Mouse (Mus musculus): ENCODE results near the gene Stat5b. TPM values are rescaled to one million over a fixed set of nuclear protein-coding genes. Genes with fewer than 3 reads are reported as not detected.
A peak's percentile ranks its signal among the peaks of the same experiment; 100 is the strongest.

The Stat5b gene
- total RNA-seq, 1 experiment from 2014 or later: 123 TPM

DNA sequence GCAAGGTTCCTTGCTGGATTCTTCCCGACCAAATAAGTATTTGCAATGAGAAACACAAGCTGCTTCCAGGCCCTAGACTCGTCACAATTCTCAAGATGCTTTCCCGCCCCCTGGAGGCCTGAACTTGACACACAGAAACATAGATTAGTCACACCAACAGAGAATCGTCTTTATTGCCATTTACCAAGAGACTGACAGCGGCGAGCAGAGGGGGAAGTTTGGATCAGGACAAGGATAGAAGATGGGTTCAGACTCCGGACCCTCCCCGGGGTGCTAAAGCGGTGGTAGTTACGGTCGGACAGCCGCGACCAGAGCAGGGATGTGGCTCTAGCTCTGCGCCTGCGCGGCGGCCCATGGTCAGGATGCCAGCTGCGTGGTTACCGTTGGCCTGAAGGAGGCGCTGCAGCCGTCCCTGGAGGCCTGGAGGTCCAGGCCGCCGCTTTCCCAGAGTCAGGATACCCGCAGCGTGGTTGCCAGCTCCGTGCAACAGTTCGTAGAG lies 88.9 kb downstream of the Stat5b start:
- DNase-seq: peak; percentile 91

DNA sequence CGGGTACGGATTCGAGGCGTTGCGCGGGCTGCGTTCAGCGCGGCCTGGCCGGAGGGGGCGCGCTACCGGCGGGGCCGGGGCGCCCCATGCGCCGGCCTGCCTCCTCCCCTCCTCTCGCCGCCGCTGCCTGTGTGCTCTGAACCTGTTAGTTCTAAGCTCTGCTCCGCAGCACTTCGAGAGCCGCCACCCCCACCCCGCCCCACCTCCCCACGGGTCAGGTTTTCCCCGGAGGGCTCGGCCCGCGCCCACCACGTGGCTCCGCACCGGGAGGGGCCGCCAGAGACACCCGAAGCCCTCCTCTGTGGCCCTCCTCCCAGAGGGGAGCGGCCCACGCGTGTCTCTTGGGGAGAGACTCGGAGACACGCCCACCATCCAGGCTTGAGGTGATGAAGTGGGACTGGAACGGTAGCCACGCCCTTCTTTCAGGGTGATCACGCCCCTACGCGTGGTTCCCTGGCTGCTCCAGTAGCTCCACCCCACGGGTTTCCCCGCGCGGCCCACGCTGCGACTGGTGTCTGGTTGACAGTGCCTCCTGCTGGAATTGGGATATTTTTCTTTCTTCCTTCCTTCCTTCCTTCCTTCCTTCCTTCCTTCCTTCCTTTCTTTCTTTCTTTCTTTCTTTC lies 90.8 kb downstream of the Stat5b start, which contains the start of gene Kcnh4:
TSS of gene Kcnh4 (minus strand) at position 332 of the 623 bp plus-strand sequence.
- DNase-seq: peak; percentile 52

DNA sequence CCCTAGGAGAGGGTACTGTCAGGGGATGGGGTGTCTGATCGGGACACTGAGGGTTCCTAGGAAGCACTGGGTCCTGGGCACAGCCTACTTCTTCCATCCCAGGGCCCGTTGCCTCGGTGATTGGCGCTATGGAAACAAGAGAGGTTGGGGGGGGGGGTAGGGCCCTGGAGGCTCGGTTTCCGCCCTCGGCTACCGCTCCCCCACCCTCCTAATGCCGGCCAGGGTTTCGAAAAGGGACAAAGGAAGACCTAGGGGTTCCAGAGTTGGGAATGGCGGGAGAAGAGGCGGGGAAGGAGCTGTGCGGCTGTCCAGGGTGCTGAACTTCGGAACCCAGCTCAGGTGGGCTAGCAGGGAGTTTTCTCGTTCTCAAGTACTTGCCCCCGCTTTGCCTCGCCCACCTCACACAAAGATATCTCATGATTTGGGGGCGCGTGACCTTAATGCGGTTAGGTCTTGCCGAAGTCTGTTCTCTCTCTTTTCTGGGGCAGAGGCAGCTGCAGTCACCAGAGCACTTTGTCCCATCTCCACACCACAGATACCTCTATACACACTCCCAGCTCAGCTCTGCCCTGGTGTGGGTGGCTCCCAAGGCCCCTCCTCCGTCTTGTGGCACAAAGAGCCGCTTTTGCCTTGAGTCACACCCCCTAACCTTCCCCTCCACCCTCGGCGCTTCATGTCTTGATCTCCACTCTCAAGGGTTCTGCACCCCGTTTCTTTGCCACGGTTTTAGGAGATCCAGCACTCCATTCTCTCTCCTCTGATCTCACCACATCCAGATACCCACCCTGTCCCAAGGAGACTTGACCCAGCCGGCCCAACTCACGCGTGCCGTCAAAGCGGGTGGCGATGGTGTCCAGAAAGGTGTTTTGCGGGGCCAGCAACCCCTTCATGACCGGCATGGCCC lies 91.6 kb downstream of the Stat5b start:
- DNase-seq: peak; percentile 66

DNA sequence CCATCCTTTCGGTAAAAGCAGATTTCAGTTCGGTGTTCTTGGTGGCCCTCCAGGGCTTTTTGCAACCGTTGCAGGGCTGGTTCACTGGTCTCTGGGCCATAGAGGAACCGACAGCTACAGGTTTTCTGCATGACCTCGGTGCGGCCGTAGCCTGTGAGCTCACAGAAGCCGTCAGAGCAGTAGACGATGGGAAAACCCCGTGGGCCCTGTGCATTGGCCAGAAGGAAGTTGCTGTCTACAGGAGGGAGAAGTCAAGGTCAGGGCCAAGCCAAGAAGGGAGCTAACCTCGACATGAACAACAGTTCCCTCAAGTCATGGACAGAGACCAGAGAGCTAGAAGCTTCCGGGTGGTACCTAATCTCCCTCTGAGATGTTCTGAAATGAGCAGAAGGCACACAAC lies 93.0 kb downstream of the Stat5b start:
- no peak for DNase-seq

DNA sequence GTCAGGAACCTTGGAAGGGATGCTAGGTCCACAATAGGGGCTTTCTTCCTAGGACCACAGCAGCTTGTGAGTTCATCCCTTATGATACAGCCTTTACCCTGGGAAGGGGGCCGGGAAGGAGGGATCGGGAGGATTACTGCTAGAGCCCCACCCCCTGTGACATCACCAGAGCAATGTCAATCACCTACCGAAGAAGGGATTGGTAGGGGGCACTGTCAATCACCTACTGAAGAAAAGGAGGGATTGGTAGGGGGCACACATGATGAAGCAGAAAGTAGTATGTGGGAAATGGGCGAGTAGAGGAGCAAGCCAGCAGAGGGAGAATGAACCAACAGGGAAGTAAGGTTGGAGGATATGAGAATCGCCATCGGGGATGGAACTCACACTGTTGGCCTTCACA lies 94.0 kb downstream of the Stat5b start:
- DNase-seq: no peak

DNA sequence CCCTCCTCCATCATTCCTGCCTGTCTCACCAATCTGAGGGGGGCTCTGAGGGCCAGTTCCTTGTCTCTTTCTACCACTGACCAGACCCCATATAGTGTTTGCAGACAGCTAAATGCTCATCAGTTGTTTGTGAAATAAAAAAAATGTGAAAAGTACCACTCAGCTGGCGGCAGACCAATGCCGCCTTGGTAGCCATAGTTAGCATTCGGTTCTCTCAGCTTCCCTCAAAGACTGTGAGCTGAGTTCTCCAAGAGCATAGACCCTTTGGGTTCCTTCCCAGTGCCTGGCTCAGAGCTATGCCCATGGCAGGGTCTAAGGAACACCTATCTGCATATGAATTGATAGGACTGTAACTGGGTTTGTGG lies 95.8 kb downstream of the Stat5b start:
- DNase-seq: no peak

DNA sequence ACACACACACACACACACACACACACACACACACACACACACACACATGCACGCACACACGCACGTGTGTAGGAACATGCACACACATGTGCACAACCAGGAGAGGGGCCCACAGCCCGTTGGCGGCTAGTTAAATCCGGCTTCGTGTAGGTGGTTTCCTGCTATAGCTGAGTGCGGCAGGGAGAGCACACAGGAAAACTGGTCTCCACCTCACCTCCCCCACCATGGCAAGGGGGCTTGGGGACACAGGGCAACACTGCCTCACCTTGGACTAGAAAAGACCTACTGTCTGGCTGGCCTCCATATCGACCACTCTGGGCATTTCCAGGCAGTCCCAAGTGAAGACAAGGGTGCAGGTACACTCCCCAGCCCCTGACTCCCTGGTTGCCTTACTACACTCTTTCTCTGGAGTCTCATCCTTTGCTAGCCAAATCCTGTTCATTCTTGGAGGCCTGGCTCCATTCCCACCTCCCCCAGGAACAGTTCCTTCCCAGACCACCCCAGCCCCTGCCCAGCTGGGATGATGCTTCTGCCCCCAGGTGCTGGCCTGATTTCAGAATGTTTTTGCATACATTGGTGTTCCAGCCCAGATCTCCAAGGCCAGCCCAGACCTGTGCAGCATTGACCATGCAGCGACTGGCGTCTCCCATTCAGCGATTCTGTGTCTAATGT lies 96.4 kb downstream of the Stat5b start:
- DNase-seq: no peak

DNA sequence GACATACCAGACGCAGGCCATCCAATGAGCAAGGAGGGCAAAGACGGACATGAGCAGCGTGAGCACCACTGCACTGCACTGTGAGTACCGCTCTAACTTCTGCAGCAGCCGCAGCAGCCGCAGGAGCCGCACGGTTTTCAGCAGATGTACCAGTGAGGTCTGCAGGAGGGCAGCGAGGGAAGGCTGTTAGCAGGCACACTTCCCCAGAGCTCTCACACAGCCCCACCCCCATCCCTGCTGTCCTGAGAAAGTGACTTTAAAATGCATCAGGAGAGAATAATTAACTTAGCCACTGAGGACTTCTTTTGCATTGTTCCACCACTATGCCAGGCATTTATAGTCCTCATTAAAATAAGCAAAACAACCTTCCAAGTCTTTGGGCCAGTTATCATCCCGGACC lies 98.2 kb downstream of the Stat5b start:
- no peak for DNase-seq

DNA sequence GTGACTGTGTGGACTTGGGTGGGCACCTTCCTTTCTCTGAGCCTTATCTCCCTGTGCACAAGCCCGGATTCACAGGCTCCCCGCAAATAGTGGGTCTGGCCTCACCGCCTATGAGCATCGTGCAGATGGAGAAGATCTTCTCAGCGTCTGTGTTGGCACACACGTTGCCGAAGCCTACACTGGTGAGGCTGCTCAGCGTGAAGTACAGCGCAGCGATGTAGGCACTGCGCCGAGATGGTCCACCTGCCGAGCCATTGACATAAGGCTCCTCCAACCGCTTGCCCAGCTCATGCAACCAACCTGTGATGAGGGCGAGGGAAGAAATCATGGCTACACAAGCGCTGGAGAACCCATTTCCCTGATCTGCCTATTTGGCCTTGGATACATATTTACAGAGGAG lies 100.4 kb downstream of the Stat5b start:
- DNase-seq: no peak

DNA sequence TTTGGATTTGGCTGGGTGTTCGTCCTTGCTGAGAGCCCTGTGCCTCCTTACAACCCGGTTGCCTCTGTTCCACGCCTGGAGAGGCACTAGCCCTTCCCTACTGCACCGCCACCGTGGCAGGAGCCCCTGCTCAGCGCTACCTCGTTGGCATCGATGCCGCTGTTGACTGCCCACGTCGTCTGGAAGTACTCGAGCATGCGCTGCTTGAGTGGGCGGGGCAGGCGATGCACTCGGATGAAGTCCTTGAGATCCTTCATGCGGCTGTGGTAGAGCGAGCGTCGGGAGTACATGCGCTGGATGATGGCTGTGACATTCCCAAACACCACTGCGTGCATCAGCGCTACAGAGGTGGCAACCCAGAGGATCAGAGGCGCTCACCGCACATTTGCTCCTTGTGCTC lies 101.1 kb downstream of the Stat5b start:
- peak; percentile 46 for DNase-seq

DNA sequence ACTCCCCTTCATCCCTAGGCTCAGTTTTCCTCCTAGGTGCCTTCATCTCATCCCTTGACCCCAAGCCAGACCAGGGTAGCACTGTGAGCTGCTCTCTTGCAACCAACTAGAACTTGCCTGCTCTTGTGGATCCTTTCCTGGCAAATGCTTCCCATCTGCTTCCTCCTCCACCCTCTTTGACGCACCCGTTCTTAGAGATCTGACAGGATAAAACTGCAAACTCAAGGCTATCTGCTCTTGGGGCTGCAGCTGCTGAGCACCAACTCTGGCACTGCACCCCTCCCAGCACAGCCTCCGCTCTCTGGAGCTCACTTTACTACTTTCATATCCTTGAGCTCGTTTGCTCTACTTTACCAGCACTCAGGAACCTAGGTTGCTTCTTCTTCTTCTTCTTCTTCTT lies 101.9 kb downstream of the Stat5b start:
- no peak for DNase-seq

DNA sequence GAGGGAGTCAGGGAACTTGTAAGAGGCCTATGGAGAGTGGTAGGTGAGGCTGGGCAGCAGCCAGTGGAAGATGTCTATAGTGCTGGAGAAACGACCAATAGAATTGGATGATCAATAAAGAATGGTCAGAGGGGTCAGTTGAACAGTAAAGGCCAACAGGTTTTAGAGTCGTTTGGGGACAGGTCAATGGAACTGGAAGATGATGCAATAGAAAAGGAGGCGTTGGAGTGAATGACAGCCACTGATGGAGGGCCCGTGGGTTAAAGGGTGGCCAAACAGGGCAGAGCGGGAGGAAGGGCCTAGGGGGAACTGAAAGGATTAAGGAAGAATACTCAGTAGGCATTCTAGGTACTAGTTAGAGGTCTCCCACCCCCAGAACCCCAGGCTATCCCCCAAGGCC lies 103.4 kb downstream of the Stat5b start:
- no peak for DNase-seq

DNA sequence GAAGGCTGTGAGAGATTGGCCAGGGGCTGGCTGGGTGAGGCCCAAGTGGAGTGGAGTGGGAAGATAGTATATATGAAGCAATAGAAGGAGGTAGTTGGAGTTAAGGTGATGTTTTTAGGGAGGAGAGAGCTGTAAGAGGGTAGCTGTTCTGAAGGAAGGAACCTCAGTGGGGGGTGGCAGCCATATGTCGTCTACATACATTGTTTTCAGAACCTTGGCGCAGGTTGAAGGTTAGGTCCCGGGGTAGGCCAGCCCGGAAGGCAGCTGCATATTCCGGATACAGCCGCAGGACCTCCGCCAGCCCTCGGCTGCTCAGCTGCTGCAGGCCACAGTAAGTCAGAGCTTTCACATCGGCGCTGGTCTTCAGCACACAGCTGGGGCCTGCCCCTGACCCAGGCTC lies 104.0 kb downstream of the Stat5b start:
- no peak for DNase-seq

DNA sequence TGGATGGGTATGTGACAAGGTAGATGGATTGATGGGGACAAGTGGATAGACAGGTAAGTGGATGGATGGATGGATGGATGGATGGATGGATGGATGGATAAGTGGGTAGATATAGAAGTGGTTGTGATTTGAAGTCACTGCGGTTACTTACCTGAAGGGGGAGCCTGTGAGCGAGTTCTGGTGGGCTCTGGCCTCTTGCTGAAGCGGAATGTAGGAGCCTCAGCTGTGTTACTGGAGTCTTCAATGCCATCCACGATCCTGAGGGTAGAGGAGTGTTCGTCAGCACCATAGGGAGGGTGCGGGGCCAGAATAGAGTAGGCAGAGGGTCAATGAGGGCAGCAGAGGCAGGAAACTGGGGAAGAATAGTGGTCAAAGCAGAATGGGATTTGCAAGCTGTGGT lies 105.4 kb downstream of the Stat5b start:
- peak; percentile 42 for DNase-seq

DNA sequence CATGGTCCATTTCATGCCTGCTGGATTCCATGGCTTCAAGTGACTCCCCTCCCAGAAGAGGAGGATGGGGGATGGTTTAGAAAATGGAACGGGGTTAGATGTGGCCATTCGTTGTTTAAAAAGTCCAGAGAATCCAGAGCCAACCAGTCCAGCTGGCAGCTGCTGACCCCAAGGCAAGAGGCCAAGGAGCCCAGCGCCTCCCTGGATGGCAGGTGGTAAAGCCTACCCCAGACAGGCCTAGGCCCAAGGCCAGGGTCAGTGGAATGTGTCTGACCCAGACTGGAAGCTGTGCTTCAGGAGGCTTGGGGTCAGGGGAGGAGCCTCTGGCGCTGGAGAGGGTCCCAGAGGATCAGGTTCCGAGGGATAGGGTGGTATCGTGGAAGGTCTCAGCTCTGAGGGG lies 109.2 kb downstream of the Stat5b start:
- peak; percentile 37 for DNase-seq

DNA sequence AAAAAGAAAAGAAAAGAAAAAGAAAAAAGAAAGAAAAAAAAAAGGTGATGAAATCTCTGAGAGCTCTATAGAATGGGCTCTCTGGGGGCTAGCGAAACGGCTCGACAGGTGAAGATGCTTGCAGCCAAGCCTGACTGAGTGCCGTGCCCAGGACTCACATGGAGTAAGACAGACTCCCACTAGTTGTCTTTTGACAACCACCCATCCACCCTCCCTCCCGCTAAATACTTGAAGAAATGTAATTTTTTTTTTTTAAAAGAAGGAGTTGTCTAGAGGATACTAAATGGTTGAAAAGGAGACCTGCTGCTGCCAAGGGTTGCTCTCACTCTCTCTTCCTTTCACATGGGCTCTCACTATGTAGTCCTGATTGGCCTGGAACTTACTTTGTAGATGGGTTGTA lies 111.8 kb downstream of the Stat5b start:
- DNase-seq: no peak

DNA sequence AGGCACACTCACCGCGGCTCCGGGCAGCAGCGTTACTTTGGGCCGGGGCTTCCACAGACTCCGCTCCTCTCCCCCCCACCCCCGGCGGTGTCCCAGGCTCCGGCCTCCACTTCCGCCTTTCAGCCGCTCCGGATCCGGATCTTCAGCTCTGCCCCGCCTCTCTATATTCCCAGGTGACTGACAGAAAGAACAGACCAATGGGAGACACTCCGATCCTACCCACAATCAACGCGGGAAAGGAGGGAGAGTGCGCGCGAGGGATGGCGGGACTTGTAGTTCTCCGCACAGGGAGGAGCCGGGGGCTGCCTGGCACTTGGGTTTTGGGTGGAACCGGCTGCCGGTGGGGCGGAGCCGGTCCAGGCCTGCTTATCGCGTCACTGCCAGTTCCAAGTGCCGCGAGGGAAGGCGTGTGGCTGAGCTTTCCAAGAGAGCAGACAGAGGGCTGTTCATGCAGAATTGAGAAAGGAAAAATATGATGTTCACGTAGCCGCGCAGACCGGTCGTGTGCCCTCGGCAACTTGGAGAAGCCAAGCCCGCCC lies 112.4 kb downstream of the Stat5b start, which contains the start of gene Rab5c:
TSS of gene Rab5c (minus strand) at position 150 of the 539 bp plus-strand sequence.
- peak; percentile 96 for DNase-seq

DNA sequence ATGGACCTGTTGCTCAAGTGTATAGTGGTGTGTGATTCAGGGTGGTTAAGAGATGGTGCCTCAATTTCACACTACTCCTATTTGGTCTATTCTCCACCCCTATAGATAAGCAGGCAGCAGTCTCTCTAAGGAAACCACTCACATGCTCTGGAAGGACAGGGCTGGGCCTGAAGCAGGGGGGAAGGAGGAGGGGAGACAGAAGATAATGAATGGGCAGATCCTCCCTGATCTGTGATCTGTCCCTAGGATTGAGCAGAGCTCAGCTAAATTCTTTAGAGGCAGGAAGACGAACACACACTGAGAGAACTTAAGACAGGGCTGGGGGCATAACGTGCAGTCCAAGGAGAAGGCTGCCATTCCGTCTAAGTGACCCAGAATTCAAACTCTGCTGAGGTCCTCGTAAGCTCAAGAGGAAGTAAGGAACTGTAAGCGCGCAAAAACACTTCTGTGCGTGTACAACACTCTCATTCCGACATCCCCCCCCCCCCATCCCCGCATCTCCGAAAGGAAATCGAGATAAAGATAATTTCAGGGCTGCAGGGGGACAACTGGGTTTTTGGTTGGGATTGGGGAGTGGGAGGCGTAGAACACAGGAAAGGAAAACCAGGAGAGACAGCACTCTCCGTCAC lies 113.3 kb downstream of the Stat5b start:
- no peak for DNase-seq

DNA sequence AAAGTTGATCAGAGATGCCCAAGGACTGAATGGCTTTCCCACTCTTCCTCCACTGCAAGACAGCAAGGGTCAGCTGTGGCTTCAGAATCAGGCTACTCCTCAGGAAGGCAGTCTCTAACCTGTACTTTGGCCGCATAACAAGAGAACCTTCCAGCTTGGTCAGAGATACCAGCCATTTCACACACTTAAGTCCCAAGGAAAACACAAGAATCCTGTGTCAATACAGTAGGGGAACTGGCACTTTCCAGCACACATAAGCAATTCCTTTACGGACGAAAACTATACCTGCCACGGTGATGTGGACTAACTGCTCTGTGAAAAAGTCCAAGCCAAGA lies 113.8 kb downstream of the Stat5b start:
- DNase-seq: no peak

DNA sequence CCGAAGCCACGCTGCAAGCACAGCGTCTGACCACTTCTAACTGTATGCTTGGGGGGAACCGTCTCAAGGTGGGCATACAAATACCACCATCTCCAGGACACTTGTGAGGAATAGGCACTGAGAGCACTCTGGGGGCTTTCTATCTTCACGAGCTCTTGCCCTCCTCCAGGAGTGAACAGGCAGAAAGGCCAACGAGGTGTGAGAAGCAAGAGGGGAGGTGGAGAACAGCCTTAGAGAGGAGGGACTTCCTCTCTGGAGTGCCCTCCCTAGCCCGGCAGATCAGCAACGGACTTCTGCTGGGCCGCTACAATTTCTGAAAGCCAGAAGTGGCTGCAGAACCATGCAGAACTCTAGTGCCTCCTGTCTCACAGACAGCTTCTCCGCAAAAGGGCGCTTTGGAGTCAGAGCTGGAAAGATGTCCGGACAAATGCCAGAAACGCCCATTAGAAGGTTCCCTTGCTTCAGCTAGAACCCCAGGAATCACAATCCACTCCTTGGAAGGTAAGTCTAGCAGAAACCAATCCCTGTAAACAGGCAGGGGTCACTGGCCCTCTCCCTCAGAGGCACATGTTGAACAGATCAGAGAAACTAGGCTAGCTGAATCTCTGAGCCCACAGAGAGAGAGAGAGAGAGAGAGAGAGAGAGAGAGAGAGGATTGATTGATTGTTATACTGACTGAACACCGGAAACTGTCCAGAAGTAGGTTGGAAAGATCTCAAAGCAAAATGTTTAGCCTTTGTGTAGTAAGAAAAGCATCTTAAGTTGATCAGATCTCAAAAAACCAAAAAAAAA lies 114.4 kb downstream of the Stat5b start:
- no peak for DNase-seq

DNA sequence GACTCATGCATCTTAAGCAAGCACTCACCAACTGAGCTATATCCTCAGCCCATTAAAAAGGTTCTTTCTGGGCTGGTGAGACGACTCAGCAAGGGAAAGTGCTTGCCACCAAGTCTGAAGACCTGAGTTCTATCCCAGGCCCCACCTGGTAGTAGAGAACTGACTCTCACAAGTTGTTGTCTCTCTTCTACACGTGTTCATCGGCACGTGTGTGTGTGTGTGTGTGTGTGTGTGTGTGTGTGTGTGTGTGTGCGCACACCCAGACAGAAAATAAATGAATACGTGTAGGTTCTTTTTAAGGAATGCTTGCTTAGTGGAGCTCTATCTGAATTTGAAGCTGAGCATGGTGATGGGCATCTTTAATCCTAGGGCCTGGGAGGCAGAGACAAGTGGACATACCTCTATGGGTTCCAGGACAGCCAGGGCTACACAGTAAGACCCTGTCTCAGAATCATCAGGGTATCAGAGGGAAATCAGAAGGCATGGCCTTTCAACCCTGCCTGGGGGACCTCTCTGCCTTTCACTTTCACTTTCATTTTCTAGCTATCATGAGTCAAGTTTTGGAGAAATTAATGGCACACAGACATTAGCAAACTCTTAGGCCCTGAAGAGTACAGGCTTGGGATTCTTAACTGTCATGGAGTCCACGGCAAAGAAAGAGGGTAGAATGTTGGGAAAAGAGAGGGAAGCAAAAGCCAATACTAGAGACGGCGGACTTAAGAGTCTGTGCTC lies 115.2 kb downstream of the Stat5b start:
- DNase-seq: no peak

All from adrenal gland, postnatal 25 days (tissue).